Mouse (Mus musculus): ENCODE results near the gene Cryba4. TPM values are rescaled to one million over a fixed set of nuclear protein-coding genes. Genes with fewer than 3 reads are reported as not detected.

Gene Cryba4
- total RNA-seq (2014; rRNA removed; ENCODE audit: low replicate concordance), result 0.39 and 1.6 TPM in 2 replicates
- polyA plus RNA-seq (2015; fragmentation: Nextera tagmentation; extraction: Ambion mirVana), result 3.7 and 4.1 TPM in 2 replicates

DNA sequence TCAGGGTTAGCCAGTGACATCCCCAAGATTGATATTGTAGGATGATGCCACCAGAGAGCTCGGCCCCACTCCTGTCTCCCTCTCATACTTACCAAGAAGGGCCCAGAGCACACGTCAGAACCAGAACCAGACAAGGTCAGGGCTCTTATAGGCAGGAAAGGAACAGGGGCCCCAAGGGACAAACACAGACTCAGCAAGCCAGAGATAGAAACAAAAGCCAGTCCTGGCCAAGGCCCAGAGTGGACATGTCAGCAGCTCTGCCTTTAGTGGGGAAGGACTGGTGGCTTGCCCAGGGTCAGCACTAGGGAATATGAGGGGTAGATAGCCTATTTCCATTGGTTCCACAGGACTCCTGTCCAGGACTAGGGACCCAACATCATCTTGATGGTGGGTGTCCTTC lies at the start of gene Cryba4:
Gene Cryba4, minus strand, starts transcription at position 119 of the 400 bp plus-strand sequence.
- no peak within 1 kb of the TSS for H3K4me2 ChIP-seq (ENCODE audit: low read depth, low read length)
- DNase-seq (ENCODE audit: low spot score) (peak; percentile 18), ATAC-seq (ENCODE audit: insufficient read depth, low read depth) (no peak)
- no peak within 1 kb of the TSS for H3K4me3 ChIP-seq (ENCODE audit: low read depth, low read length)
- 28% methylated on average over 2 of the region's 2 CpGs for WGBS
- TF ChIP-seq CTCF (IDR thresholded peaks at IDR 0.05; ENCODE audit: low read depth) (no peak), EP300 (IDR thresholded peaks at IDR 0.05; ENCODE audit: low read depth) (no peak)
- no peak within 1 kb of the TSS for H3K9ac ChIP-seq (replicated peaks; ENCODE audit: low read depth, low read length)
- H3K36me3 ChIP-seq (replicated peaks; ENCODE audit: control insufficient read depth, insufficient read depth, low read length), result no peaks in the 10 kb centered on the region
- H3K27me3 ChIP-seq (ENCODE audit: control insufficient read depth, insufficient read depth, low read length), result no peaks in the 10 kb centered on the region
- H3K27ac ChIP-seq (ENCODE audit: low read depth), result 0 out of 2 replicates have a peak within 1 kb of the TSS, but pooled peaks have one; percentile 55
- H3K9me3 ChIP-seq (replicated peaks; ENCODE audit: control insufficient read depth, low read length), result no peaks in the 10 kb centered on the region
- peaks cover 37% of the 10 kb centered on the region for H3K4me1 ChIP-seq (ENCODE audit: control insufficient read depth, insufficient read depth)

GRCm38 (mm10) chr5:112301694-112302093 lies 49.4 kb upstream of the Cryba4 start:
- Histone ChIP-seq H3K36me3 (replicated peaks; ENCODE audit: control insufficient read depth, insufficient read depth, low read length) (peaks cover 17% of the 10 kb centered on the region; the same call in 1 of the 2 replicates), H3K4me3 (ENCODE audit: low read depth, low read length) (no peak overlapping the region), H3K27me3 (ENCODE audit: control insufficient read depth, insufficient read depth, low read length) (no peaks in the 10 kb centered on the region), H3K9ac (replicated peaks; ENCODE audit: low read depth, low read length) (no peak overlapping the region), H3K4me2 (ENCODE audit: low read depth, low read length) (no peak overlapping the region), H3K27ac (ENCODE audit: low read depth) (no peak overlapping the region), H3K9me3 (replicated peaks; ENCODE audit: control insufficient read depth, low read length) (no peaks in the 10 kb centered on the region), H3K4me1 (ENCODE audit: control insufficient read depth, insufficient read depth) (peaks cover 14% of the 10 kb centered on the region; the same call in 1 of the 2 replicates)
- TF ChIP-seq CTCF (IDR thresholded peaks at IDR 0.05; ENCODE audit: low read depth) (0 out of 2 replicates have a peak, but pooled peaks have one; percentile 8), EP300 (IDR thresholded peaks at IDR 0.05; ENCODE audit: low read depth) (no peak)
- ATAC-seq (ENCODE audit: insufficient read depth, low read depth), result no peak
- WGBS, result 79% methylated on average over 4 of the region's 4 CpGs
- DNase-seq (ENCODE audit: low spot score), result no peak

DNA sequence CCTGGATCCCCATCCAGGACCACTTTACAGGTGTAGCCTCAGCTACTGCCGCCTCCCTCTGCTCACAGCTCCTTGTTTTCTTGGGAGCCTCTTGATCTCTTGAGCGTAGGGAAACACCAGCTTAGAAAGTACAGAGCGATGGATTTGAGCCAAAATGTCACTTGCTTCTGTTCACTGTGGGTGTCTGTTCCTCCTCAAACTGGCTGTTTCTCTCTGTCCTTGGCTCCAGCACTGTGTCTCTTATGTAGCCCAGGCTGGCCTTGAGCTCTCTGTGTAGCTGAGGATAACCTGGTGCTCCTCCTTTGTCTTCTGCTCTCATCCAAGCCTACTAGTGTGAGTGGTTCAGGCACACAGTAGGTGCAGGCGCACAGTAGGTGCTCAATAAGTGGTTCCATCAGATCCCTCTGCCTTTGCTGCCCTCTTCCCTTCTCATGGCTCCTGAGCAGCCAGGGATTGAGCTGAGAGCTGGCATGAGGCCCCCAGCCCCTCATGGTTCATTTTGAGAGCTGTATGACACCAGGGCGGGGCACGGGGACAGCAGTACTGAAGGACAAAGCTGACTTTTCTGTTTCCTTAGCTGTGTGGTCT lies 48.5 kb upstream of the Cryba4 start:
- Histone ChIP-seq H3K27me3 (ENCODE audit: control insufficient read depth, insufficient read depth, low read length) (no peaks in the 10 kb centered on the region), H3K36me3 (replicated peaks; ENCODE audit: control insufficient read depth, insufficient read depth, low read length) (peaks cover 8% of the 10 kb centered on the region; the same call in 1 of the 2 replicates), H3K4me1 (ENCODE audit: control insufficient read depth, insufficient read depth) (peaks cover 18% of the 10 kb centered on the region; the same call in 1 of the 2 replicates), H3K9ac (replicated peaks; ENCODE audit: low read depth, low read length) (no peak overlapping the region), H3K4me2 (ENCODE audit: low read depth, low read length) (no peak overlapping the region), H3K9me3 (replicated peaks; ENCODE audit: control insufficient read depth, low read length) (no peaks in the 10 kb centered on the region), H3K27ac (ENCODE audit: low read depth) (no peak overlapping the region), H3K4me3 (ENCODE audit: low read depth, low read length) (no peak overlapping the region)
- ATAC-seq (ENCODE audit: insufficient read depth, low read depth) (no peak), DNase-seq (ENCODE audit: low spot score) (no peak)
- no peak for TF ChIP-seq EP300 (IDR thresholded peaks at IDR 0.05; ENCODE audit: low read depth)
- TF ChIP-seq CTCF (IDR thresholded peaks at IDR 0.05; ENCODE audit: low read depth), result no peak
- 71% methylated on average over 6 of the region's 6 CpGs for WGBS

- TF ChIP-seq CTCF (IDR thresholded peaks at IDR 0.05; ENCODE audit: low read depth) (no peak), EP300 (IDR thresholded peaks at IDR 0.05; ENCODE audit: low read depth) (no peak)
- Histone ChIP-seq H3K27me3 (ENCODE audit: control insufficient read depth, insufficient read depth, low read length) (no peaks in the 10 kb centered on the region), H3K4me1 (ENCODE audit: control insufficient read depth, insufficient read depth) (peaks cover 18% of the 10 kb centered on the region; the same call in 1 of the 2 replicates), H3K4me2 (ENCODE audit: low read depth, low read length) (no peak overlapping the region), H3K9me3 (replicated peaks; ENCODE audit: control insufficient read depth, low read length) (no peaks in the 10 kb centered on the region), H3K27ac (ENCODE audit: low read depth) (no peak overlapping the region), H3K9ac (replicated peaks; ENCODE audit: low read depth, low read length) (no peak overlapping the region), H3K36me3 (replicated peaks; ENCODE audit: control insufficient read depth, insufficient read depth, low read length) (peaks cover 2% of the 10 kb centered on the region; the same call in 1 of the 2 replicates), H3K4me3 (ENCODE audit: low read depth, low read length) (no peak overlapping the region)
- no peak for DNase-seq (ENCODE audit: low spot score)
- no peak for ATAC-seq (ENCODE audit: insufficient read depth, low read depth)
- WGBS, result 86% methylated on average over 2 of the region's 2 CpGs
These were observed 47.8 kb upstream of the Cryba4 start for GRCm38 (mm10) chr5:112300112-112300511.

GRCm38 (mm10) chr5:112299399-112299798 lies 47.1 kb upstream of the Cryba4 start:
- Histone ChIP-seq H3K4me2 (ENCODE audit: low read depth, low read length) (no peak overlapping the region), H3K27ac (ENCODE audit: low read depth) (peak overlapping the region; percentile 60), H3K4me1 (ENCODE audit: control insufficient read depth, insufficient read depth) (peaks cover 24% of the 10 kb centered on the region; the same call in 1 of the 2 replicates), H3K36me3 (replicated peaks; ENCODE audit: control insufficient read depth, insufficient read depth, low read length) (no peaks in the 10 kb centered on the region; the same call in 1 of the 2 replicates), H3K4me3 (ENCODE audit: low read depth, low read length) (no peak overlapping the region), H3K27me3 (ENCODE audit: control insufficient read depth, insufficient read depth, low read length) (no peaks in the 10 kb centered on the region), H3K9ac (replicated peaks; ENCODE audit: low read depth, low read length) (no peak overlapping the region), H3K9me3 (replicated peaks; ENCODE audit: control insufficient read depth, low read length) (no peaks in the 10 kb centered on the region)
- TF ChIP-seq EP300 (IDR thresholded peaks at IDR 0.05; ENCODE audit: low read depth), result no peak
- TF ChIP-seq CTCF (IDR thresholded peaks at IDR 0.05; ENCODE audit: low read depth), result no peak
- ATAC-seq (ENCODE audit: insufficient read depth, low read depth), result no peak
- DNase-seq (ENCODE audit: low spot score), result no peak
- WGBS, result 78% methylated on average over 4 of the region's 4 CpGs

All from heart, postnatal 0 days (tissue).